Mouse (Mus musculus): ENCODE results near the gene Uap1l1.

DNA sequence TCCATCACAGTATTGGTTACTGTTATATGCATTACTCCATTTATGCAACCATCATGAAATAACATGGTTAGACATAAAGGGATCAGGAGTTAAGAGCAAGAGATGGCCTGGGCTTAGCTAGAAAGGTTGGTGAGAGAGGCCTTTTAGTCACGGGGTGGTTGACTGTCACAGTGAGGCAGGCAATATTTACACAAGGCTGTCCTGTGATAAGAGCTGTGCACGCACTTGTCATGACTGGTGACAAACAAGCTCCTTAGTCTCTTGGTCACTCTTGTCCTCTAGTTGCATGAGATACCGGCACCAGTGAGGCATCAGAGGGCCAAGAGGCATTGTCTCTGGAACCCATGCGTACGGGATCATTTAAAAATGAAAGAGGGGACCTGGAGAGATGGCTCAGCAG, 19.0 kb upstream of the Uap1l1 start:
- TF ChIP-seq CTCF (IDR thresholded peaks at IDR 0.05; ENCODE audit: control insufficient read depth, insufficient read depth, low read length) (no peak), POLR2A (IDR thresholded peaks at IDR 0.05; ENCODE audit: borderline replicate concordance, control insufficient read depth, low read depth, low read length) (no peak)
